Mouse (Mus musculus): ENCODE results near the gene Zfp174.

GRCm38 (mm10) chr16:3843796-3844195, 3.3 kb upstream of the Zfp174 start:
- TF ChIP-seq GATA1 (IDR thresholded peaks at IDR 0.05; ENCODE audit: borderline replicate concordance, low read length) = no peak
- TF ChIP-seq FLI1 (IDR thresholded peaks at IDR 0.05; ENCODE audit: low read length) = no peak
